8 mouse cellular contexts compared by ENCODE assay signal in genomic region chr5:76974554-76975285, GRCm38 (mm10). TPM values are rescaled to one million over a fixed set of nuclear protein-coding genes. Genes with fewer than 3 reads are reported as not detected.
A peak's percentile ranks its signal among the peaks of the same experiment; 100 is the strongest.
DNase-seq lines count a peak whose midpoint lies in the region; ATAC-seq and TF ChIP-seq lines count a peak whose summit lies in the region.

Gene Srp72, plus strand, starts transcription at chr5:76974683.

- peak within 1 kb of the TSS; percentile 88 for H3K9ac ChIP-seq in embryonic facial prominence, embryonic 13.5 days
- H3K9ac ChIP-seq in heart, adult 2 months (ENCODE audit: low read depth, low read length), result peak within 1 kb of the TSS; percentile 81
- peak within 1 kb of the TSS; percentile 74 for H3K9ac ChIP-seq in limb, embryonic 11.5 days (ENCODE audit: low read length)
- peak within 1 kb of the TSS; percentile 87 for H3K9ac ChIP-seq in midbrain, embryonic 13.5 days (replicated peaks)

- peak; percentile 91 for ATAC-seq in embryonic facial prominence, embryonic 13.5 days (ENCODE audit: insufficient number of reproducible peaks, insufficient read depth, low FRiP score, low TSS enrichment, low read depth)
- peak; percentile 92 for ATAC-seq in limb, embryonic 11.5 days (ENCODE audit: insufficient number of reproducible peaks, low FRiP score, low TSS enrichment, low read depth)
- peak; percentile 96 for ATAC-seq in midbrain, embryonic 13.5 days

- intact Hi-C loops in heart, adult 2 months (cut with DNase I), result loop anchor here (1.0 to 2.0 kb wide), 2 partner anchors 24 to 69 kb away; partner anchors contain the start of genes Aasdh, Paics and Ppat

- peaks cover 32% of the 10 kb centered on the region for H3K36me3 ChIP-seq in embryonic facial prominence, embryonic 13.5 days
- H3K36me3 ChIP-seq in heart, adult 2 months (ENCODE audit: control insufficient read depth, insufficient read depth, low read length), result peaks cover 7% of the 10 kb centered on the region
- peaks cover 5% of the 10 kb centered on the region; the same call in 1 of the 2 replicates for H3K36me3 ChIP-seq in kidney, adult 2 months (ENCODE audit: control insufficient read depth, insufficient read depth, low read length)
- H3K36me3 ChIP-seq in limb, embryonic 11.5 days (ENCODE audit: control insufficient read depth, insufficient read depth, low read length), result peaks cover 13% of the 10 kb centered on the region
- H3K36me3 ChIP-seq in midbrain, embryonic 13.5 days, result peaks cover 24% of the 10 kb centered on the region
- H3K36me3 ChIP-seq in small intestine, adult 2 months (ENCODE audit: control insufficient read depth, insufficient read depth, low read length), result peaks cover 20% of the 10 kb centered on the region

- peak within 1 kb of the TSS; percentile 86 for H3K4me3 ChIP-seq in embryonic facial prominence, embryonic 13.5 days
- peak within 1 kb of the TSS; percentile 100 for H3K4me3 ChIP-seq in heart, adult 2 months
- H3K4me3 ChIP-seq in kidney, adult 2 months (ENCODE audit: insufficient read depth, low read depth, low read length), result peak within 1 kb of the TSS; percentile 97
- peak within 1 kb of the TSS; percentile 62 for H3K4me3 ChIP-seq in limb, embryonic 11.5 days (ENCODE audit: low read depth, low read length)
- peak within 1 kb of the TSS; percentile 77 for H3K4me3 ChIP-seq in midbrain, embryonic 13.5 days (replicated peaks)
- peak within 1 kb of the TSS; percentile 100 for H3K4me3 ChIP-seq in small intestine, adult 2 months (ENCODE audit: low read depth, low read length)

- H3K4me2 ChIP-seq in embryonic facial prominence, embryonic 13.5 days, result peak within 1 kb of the TSS; percentile 89
- peak within 1 kb of the TSS; percentile 81 for H3K4me2 ChIP-seq in limb, embryonic 11.5 days (ENCODE audit: low read depth, severe bottlenecking)
- H3K4me2 ChIP-seq in midbrain, embryonic 13.5 days (replicated peaks), result peak within 1 kb of the TSS; percentile 93

- H3K9me3 ChIP-seq in embryonic facial prominence, embryonic 13.5 days, result no peaks in the 10 kb centered on the region
- no peaks in the 10 kb centered on the region for H3K9me3 ChIP-seq in limb, embryonic 11.5 days (ENCODE audit: control insufficient read depth, low read length)
- H3K9me3 ChIP-seq in midbrain, embryonic 13.5 days, result no peaks in the 10 kb centered on the region

- peak; percentile 93 for DNase-seq in 3T3-L1 (ENCODE audit: low read depth, low spot score)
- DNase-seq in adrenal gland, postnatal 4 days (ENCODE audit: low spot score in 2 of 2), result peak; percentile 69 to 78
- peak; percentile 85 to 87 for DNase-seq in heart, adult 2 months
- DNase-seq in kidney, adult 2 months, result peak; percentile 85
- DNase-seq in limb, embryonic 11.5 days (ENCODE audit: low spot score), result peak; percentile 96

- WGBS in embryonic facial prominence, embryonic 13.5 days, result under 1% methylated on average over 60 of the region's 60 CpGs
- WGBS in heart, adult 2 months, result under 1% methylated on average over 60 of the region's 60 CpGs
- WGBS in kidney, adult 2 months, result under 1% methylated on average over 60 of the region's 60 CpGs
- under 1% methylated on average over 60 of the region's 60 CpGs for WGBS in limb, embryonic 11.5 days
- WGBS in midbrain, embryonic 13.5 days, result under 1% methylated on average over 60 of the region's 60 CpGs
- WGBS in small intestine, adult 2 months, result under 1% methylated on average over 57 of the region's 60 CpGs

- no peak for TF ChIP-seq CTCF in heart, adult 2 months (IDR thresholded peaks at IDR 0.05)
- no peak for TF ChIP-seq CTCF in kidney, adult 2 months (conservative IDR thresholded peaks at IDR 0.05; ENCODE audit: insufficient read depth, insufficient read length, low read depth, low read length)
- TF ChIP-seq CTCF in small intestine, adult 2 months (IDR thresholded peaks at IDR 0.05; ENCODE audit: extremely low read depth, insufficient read length, insufficient replicate concordance, low read depth, low read length), result no peak

- TF ChIP-seq EP300 in heart, adult 2 months (IDR thresholded peaks at IDR 0.05; ENCODE audit: insufficient read depth, low read depth, low read length), result peak; percentile 58; the same call in 1 of the 2 replicates

- peaks cover 21% of the 10 kb centered on the region for H3K4me1 ChIP-seq in embryonic facial prominence, embryonic 13.5 days
- peaks cover 5% of the 10 kb centered on the region for H3K4me1 ChIP-seq in heart, adult 2 months (ENCODE audit: control insufficient read depth, insufficient read depth, low read length)
- peaks cover 8% of the 10 kb centered on the region; the same call in 1 of the 2 replicates for H3K4me1 ChIP-seq in kidney, adult 2 months (ENCODE audit: control insufficient read depth, insufficient read depth, low read length)
- 0 out of 2 replicates have a peak, but pooled peaks cover 5% of the 10 kb centered on the region for H3K4me1 ChIP-seq in limb, embryonic 11.5 days (ENCODE audit: control insufficient read depth, insufficient read depth, low read length)
- H3K4me1 ChIP-seq in midbrain, embryonic 13.5 days (replicated peaks), result peaks cover 23% of the 10 kb centered on the region
- no peaks in the 10 kb centered on the region; the same call in 1 of the 2 replicates for H3K4me1 ChIP-seq in small intestine, adult 2 months (ENCODE audit: control insufficient read depth, insufficient read depth, insufficient read length, low read length)

- H3K27me3 ChIP-seq in embryonic facial prominence, embryonic 13.5 days, result no peaks in the 10 kb centered on the region
- H3K27me3 ChIP-seq in heart, adult 2 months (ENCODE audit: control insufficient read depth, insufficient read depth, low read length), result no peaks in the 10 kb centered on the region
- H3K27me3 ChIP-seq in kidney, adult 2 months (replicated peaks; ENCODE audit: control insufficient read depth, insufficient read depth, low read length), result no peaks in the 10 kb centered on the region
- no peaks in the 10 kb centered on the region for H3K27me3 ChIP-seq in limb, embryonic 11.5 days (ENCODE audit: control insufficient read depth, insufficient read depth, low read length)
- H3K27me3 ChIP-seq in midbrain, embryonic 13.5 days, result no peaks in the 10 kb centered on the region
- H3K27me3 ChIP-seq in small intestine, adult 2 months (ENCODE audit: control insufficient read depth, insufficient read depth, low read length), result no peaks in the 10 kb centered on the region

- H3K79me2 ChIP-seq in heart, adult 2 months (replicated peaks; ENCODE audit: control insufficient read depth, insufficient read depth, low read length), result no peaks in the 10 kb centered on the region; the same call in 1 of the 2 replicates

- TF ChIP-seq POLR2A in heart, adult 2 months (IDR thresholded peaks at IDR 0.05; ENCODE audit: insufficient read depth, low read depth, low read length), result peak; percentile 75
- no peak for TF ChIP-seq POLR2A in kidney, adult 2 months (IDR thresholded peaks at IDR 0.05; ENCODE audit: low read depth, low read length)
- no peak; the same call in none of the 2 replicates for TF ChIP-seq POLR2A in small intestine, adult 2 months (IDR thresholded peaks at IDR 0.05; ENCODE audit: low read depth, low read length)

- H3K27ac ChIP-seq in embryonic facial prominence, embryonic 13.5 days, result peak within 1 kb of the TSS; percentile 91
- H3K27ac ChIP-seq in heart, adult 2 months, result peak within 1 kb of the TSS; percentile 96
- H3K27ac ChIP-seq in kidney, adult 2 months (ENCODE audit: insufficient read depth, low read depth, low read length), result peak within 1 kb of the TSS; percentile 94
- no peak within 1 kb of the TSS for H3K27ac ChIP-seq in limb, embryonic 11.5 days (replicated peaks; ENCODE audit: low read depth, low read length)
- peak within 1 kb of the TSS; percentile 88 for H3K27ac ChIP-seq in midbrain, embryonic 13.5 days
- H3K27ac ChIP-seq in small intestine, adult 2 months (ENCODE audit: insufficient read depth, low read depth, low read length), result peak within 1 kb of the TSS; percentile 97

RNA-seq across cellular contexts. Expression of gene Srp72, which starts in this region (rescaled TPM):
- 100 to 1,000 TPM; 149 to 166 TPM for total RNA-seq in adrenal gland, postnatal 4 days (2021)
- 99.7 and 107 TPM in 2 replicates for polyA plus RNA-seq in embryonic facial prominence, embryonic 13.5 days (2015; fragmentation: Nextera tagmentation; extraction: Ambion mirVana)
- 10 to 100 TPM; 51.5 to 56.2 TPM for total RNA-seq in heart, adult 2 months (2021)
- 16.3 and 37.5 TPM in 2 replicates for polyA plus RNA-seq in heart, adult 2 months (2012; rRNA removed)
- 21.5 and 24.4 TPM in 2 replicates for polyA plus RNA-seq in kidney, adult 2 months (2012; rRNA removed)
- polyA plus RNA-seq in limb, embryonic 11.5 days (2014; fragmentation: Nextera tagmentation; extraction: Ambion mirVana), result 88.3 and 88.6 TPM in 2 replicates
- polyA plus RNA-seq in midbrain, embryonic 13.5 days (2015; fragmentation: Nextera tagmentation; extraction: Ambion mirVana), result 77.5 and 87.5 TPM in 2 replicates
- polyA plus RNA-seq in small intestine, adult 2 months (2012; rRNA removed), result 3.9 and 5.8 TPM in 2 replicates
